Mouse (Mus musculus): ENCODE measurements around the gene Capn15. TPM values are rescaled to one million over a fixed set of nuclear protein-coding genes. Genes with fewer than 3 reads are reported as not detected.

Capn15 gene
- 24.7 and 24.9 TPM in 2 replicates for total RNA-seq (2014; rRNA removed)
- polyA plus RNA-seq (2015; fragmentation: Nextera tagmentation; extraction: Ambion mirVana): 11.4 and 15.2 TPM in 2 replicates

- ATAC-seq: peak; percentile 99
- WGBS: under 1% methylated on average over 91 of the region's 91 CpGs
These were observed at the start of gene Capn15 for GRCm38 (mm10) chr17:25985306-25986294. Gene Capn15, minus strand, starts transcription at chr17:25985796.

GRCm38 (mm10) chr17:26032037-26032436 lies 46.4 kb upstream of the Capn15 start:
- Histone ChIP-seq H3K9me3 (ENCODE audit: low read length) (no peaks in the 10 kb centered on the region), H3K27ac (ENCODE audit: low read depth, low read length) (no peak overlapping the region; the same call in 1 of the 2 replicates), H3K27me3 (ENCODE audit: insufficient read depth, low read length) (no peaks in the 10 kb centered on the region), H3K9ac (no peak overlapping the region), H3K4me1 (ENCODE audit: insufficient read depth) (no peaks in the 10 kb centered on the region), H3K4me2 (ENCODE audit: low read depth) (no peak overlapping the region), H3K4me3 (ENCODE audit: low read depth, low read length) (no peak overlapping the region), H3K36me3 (ENCODE audit: insufficient read depth) (peaks cover 20% of the 10 kb centered on the region)
- DNase-seq (no peak), ATAC-seq (no peak)
- TF ChIP-seq CTCF (IDR thresholded peaks at IDR 0.05; ENCODE audit: low read depth): no peak
- 80% methylated on average over 6 of the region's 6 CpGs for WGBS

More at GRCm38 (mm10) chr17:25985306-25986294, at the start of gene Capn15:
- Histone ChIP-seq H3K4me2 (ENCODE audit: low read depth) (peak within 1 kb of the TSS; percentile 75), H3K27ac (ENCODE audit: low read depth, low read length) (peak within 1 kb of the TSS; percentile 87), H3K4me1 (ENCODE audit: insufficient read depth) (peaks cover 10% of the 10 kb centered on the region; the same call in 1 of the 2 replicates), H3K9me3 (ENCODE audit: low read length) (no peaks in the 10 kb centered on the region), H3K4me3 (ENCODE audit: low read depth, low read length) (peak within 1 kb of the TSS; percentile 87), H3K27me3 (ENCODE audit: insufficient read depth, low read length) (no peaks in the 10 kb centered on the region), H3K9ac (peak within 1 kb of the TSS; percentile 95), H3K36me3 (ENCODE audit: insufficient read depth) (peaks cover 20% of the 10 kb centered on the region)
- peak; percentile 98 for DNase-seq
- TF ChIP-seq CTCF (IDR thresholded peaks at IDR 0.05; ENCODE audit: low read depth): no peak

GRCm38 (mm10) chr17:26031583-26031982 lies 46.0 kb upstream of the Capn15 start:
- Histone ChIP-seq H3K27me3 (ENCODE audit: insufficient read depth, low read length) (no peaks in the 10 kb centered on the region), H3K4me2 (ENCODE audit: low read depth) (no peak overlapping the region), H3K36me3 (ENCODE audit: insufficient read depth) (peaks cover 20% of the 10 kb centered on the region), H3K4me3 (ENCODE audit: low read depth, low read length) (no peak overlapping the region), H3K9ac (no peak overlapping the region), H3K9me3 (ENCODE audit: low read length) (no peaks in the 10 kb centered on the region), H3K4me1 (ENCODE audit: insufficient read depth) (no peaks in the 10 kb centered on the region), H3K27ac (ENCODE audit: low read depth, low read length) (no peak overlapping the region; the same call in 1 of the 2 replicates)
- WGBS: 55% methylated on average over 5 of the region's 5 CpGs
- ATAC-seq (peak; percentile 47; the same call in 1 of the 2 replicates), DNase-seq (no peak)
- no peak for TF ChIP-seq CTCF (IDR thresholded peaks at IDR 0.05; ENCODE audit: low read depth)

- no peak for ATAC-seq
- H3K4me3 ChIP-seq (ENCODE audit: low read depth, low read length): no peak overlapping the region
- no peak for DNase-seq
- WGBS: 55% methylated on average over 4 of the region's 4 CpGs
- no peaks in the 10 kb centered on the region for H3K4me1 ChIP-seq (ENCODE audit: insufficient read depth)
- H3K27me3 ChIP-seq (ENCODE audit: insufficient read depth, low read length): no peaks in the 10 kb centered on the region
- H3K9ac ChIP-seq: no peak overlapping the region
- TF ChIP-seq CTCF (IDR thresholded peaks at IDR 0.05; ENCODE audit: low read depth): no peak
- 0 out of 2 replicates have a peak overlapping the region, but pooled peaks have one; percentile 5 for H3K27ac ChIP-seq (ENCODE audit: low read depth, low read length)
- no peaks in the 10 kb centered on the region for H3K9me3 ChIP-seq (ENCODE audit: low read length)
- H3K4me2 ChIP-seq (ENCODE audit: low read depth): no peak overlapping the region
- H3K36me3 ChIP-seq (ENCODE audit: insufficient read depth): peaks cover 12% of the 10 kb centered on the region
These were observed 42.7 kb upstream of the Capn15 start for GRCm38 (mm10) chr17:26028261-26028660.

- Histone ChIP-seq H3K36me3 (ENCODE audit: insufficient read depth) (peaks cover 12% of the 10 kb centered on the region), H3K4me1 (ENCODE audit: insufficient read depth) (no peaks in the 10 kb centered on the region), H3K4me3 (ENCODE audit: low read depth, low read length) (no peak overlapping the region), H3K9me3 (ENCODE audit: low read length) (no peaks in the 10 kb centered on the region), H3K4me2 (ENCODE audit: low read depth) (no peak overlapping the region), H3K9ac (no peak overlapping the region), H3K27ac (ENCODE audit: low read depth, low read length) (no peak overlapping the region), H3K27me3 (ENCODE audit: insufficient read depth, low read length) (no peaks in the 10 kb centered on the region)
- ATAC-seq: no peak
- DNase-seq: no peak
- 94% methylated on average over 9 of the region's 9 CpGs for WGBS
- TF ChIP-seq CTCF (IDR thresholded peaks at IDR 0.05; ENCODE audit: low read depth): no peak
These were observed 39.1 kb upstream of the Capn15 start for GRCm38 (mm10) chr17:26024674-26025073.

GRCm38 (mm10) chr17:26023966-26024365 lies 38.4 kb upstream of the Capn15 start:
- no peak for TF ChIP-seq CTCF (IDR thresholded peaks at IDR 0.05; ENCODE audit: low read depth)
- no peak overlapping the region for H3K4me2 ChIP-seq (ENCODE audit: low read depth)
- no peak overlapping the region for H3K9ac ChIP-seq
- 91% methylated on average over 8 of the region's 8 CpGs for WGBS
- DNase-seq (no peak), ATAC-seq (no peak)
- H3K9me3 ChIP-seq (ENCODE audit: low read length): no peaks in the 10 kb centered on the region
- H3K27ac ChIP-seq (ENCODE audit: low read depth, low read length): no peak overlapping the region
- H3K27me3 ChIP-seq (ENCODE audit: insufficient read depth, low read length): no peaks in the 10 kb centered on the region
- H3K36me3 ChIP-seq (ENCODE audit: insufficient read depth): peaks cover 12% of the 10 kb centered on the region
- no peaks in the 10 kb centered on the region for H3K4me1 ChIP-seq (ENCODE audit: insufficient read depth)
- H3K4me3 ChIP-seq (ENCODE audit: low read depth, low read length): no peak overlapping the region

GRCm38 (mm10) chr17:26023181-26023580 lies 37.6 kb upstream of the Capn15 start:
- H3K36me3 ChIP-seq (ENCODE audit: insufficient read depth): peaks cover 15% of the 10 kb centered on the region
- H3K27ac ChIP-seq (ENCODE audit: low read depth, low read length): no peak overlapping the region
- H3K4me1 ChIP-seq (ENCODE audit: insufficient read depth): no peaks in the 10 kb centered on the region
- no peaks in the 10 kb centered on the region for H3K9me3 ChIP-seq (ENCODE audit: low read length)
- no peak overlapping the region for H3K4me2 ChIP-seq (ENCODE audit: low read depth)
- DNase-seq (no peak), ATAC-seq (no peak)
- no peak overlapping the region for H3K9ac ChIP-seq
- H3K27me3 ChIP-seq (ENCODE audit: insufficient read depth, low read length): no peaks in the 10 kb centered on the region
- no peak overlapping the region for H3K4me3 ChIP-seq (ENCODE audit: low read depth, low read length)
- WGBS: 95% methylated on average over 5 of the region's 5 CpGs
- TF ChIP-seq CTCF (IDR thresholded peaks at IDR 0.05; ENCODE audit: low read depth): no peak

Data from forebrain, postnatal 0 days (tissue).